Mouse (Mus musculus) ES-E14 (cell line): Measurements from ENCODE around the gene Adgrg1.

Experiments used
- HCFC1 ChIP-seq: IDR thresholded peaks from 2 replicates; pipeline ENCODE4 v1.6.1; 2012; ENCODE audit warnings: low read length, inconsistent platforms, borderline replicate concordance; ENCODE audit not compliant: insufficient read depth
- MAFK ChIP-seq: IDR thresholded peaks from 2 replicates; pipeline ENCODE4 v1.6.1; 2014; ENCODE audit warnings: mild to moderate bottlenecking, low read depth, low read length, inconsistent platforms; ENCODE audit not compliant: insufficient read depth
- ZNF384 ChIP-seq: IDR thresholded peaks from 2 replicates; pipeline ENCODE4 v1.6.1; 2012; ENCODE audit warnings: low read depth, low read length, inconsistent platforms

DNA sequence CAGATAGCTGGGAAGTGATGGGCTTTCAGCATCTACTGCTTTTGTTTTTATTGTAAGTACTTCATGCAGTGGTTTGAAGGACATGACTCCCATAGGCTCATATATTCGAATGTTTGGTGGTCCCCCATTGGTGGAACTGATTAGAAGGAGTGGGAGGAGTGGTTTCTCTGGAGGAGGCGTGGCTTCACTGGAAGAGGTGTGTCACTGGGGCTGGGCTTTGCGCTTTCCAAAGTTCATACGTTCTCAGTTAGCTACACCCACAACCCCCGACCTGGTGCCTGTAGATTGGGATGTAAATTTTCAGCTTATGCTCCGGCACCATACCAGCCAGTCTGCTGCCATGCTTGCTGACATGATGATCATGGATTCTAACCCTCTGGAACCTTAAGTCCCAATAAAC lies 79.9 kb downstream of the Adgrg1 start:
- TF ChIP-seq MAFK = no peak
- no peak for TF ChIP-seq ZNF384
- TF ChIP-seq HCFC1 = no peak
